Mouse (Mus musculus) mouse trophoblast stem cell (cell line): Measurements from ENCODE around the gene Aldh1b1.

Experiments used
- in situ Hi-C, 2 experiments: fragments of 300-500 bp; cut with MseI, MboI; formaldehyde crosslinking; loops; 2 replicates in 1 of 2; 3 replicates in 1 of 2; pipeline ENCODE4 v1.15.1; 2025

Gene Aldh1b1

DNA sequence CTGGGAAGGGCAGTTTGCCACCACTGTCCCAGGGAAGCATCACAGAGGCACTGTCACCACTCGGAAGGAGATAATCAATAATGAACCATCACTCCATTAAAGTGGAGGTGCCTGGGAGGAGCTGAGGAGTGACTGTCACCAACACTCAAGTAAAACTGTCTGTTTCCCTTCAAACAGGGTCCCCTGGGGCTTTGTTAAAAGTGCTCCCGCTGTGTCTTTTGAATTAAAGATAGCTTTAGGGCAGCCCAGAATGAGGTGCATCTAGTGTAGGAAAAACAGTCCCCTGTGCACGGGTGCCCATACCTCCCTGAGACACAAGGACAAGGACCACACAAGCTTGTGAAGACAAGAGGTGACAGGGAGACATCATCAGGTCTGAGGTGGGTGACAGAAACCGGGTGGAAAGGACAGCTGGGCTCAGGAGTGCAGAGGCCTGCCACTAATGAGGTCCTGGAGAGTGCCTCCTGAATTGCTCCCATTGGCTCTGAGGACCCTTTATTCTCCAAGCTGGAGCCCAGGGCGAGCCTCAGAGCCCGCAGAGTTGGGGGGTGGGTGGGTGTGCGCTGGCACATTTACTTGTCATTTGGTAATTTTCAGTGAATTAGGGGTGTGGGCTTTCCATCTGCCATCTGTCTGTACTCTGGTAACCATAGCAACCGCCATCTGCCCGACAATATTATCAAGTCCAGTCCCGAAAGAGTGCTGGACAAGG, 25.4 kb downstream of the Aldh1b1 start:
- in situ Hi-C loops, result loop anchor here in 1 of 2 experiments (25.0 kb wide), 1 partner anchor 412 kb away; the partner anchor contains the start of gene Slc25a51

DNA sequence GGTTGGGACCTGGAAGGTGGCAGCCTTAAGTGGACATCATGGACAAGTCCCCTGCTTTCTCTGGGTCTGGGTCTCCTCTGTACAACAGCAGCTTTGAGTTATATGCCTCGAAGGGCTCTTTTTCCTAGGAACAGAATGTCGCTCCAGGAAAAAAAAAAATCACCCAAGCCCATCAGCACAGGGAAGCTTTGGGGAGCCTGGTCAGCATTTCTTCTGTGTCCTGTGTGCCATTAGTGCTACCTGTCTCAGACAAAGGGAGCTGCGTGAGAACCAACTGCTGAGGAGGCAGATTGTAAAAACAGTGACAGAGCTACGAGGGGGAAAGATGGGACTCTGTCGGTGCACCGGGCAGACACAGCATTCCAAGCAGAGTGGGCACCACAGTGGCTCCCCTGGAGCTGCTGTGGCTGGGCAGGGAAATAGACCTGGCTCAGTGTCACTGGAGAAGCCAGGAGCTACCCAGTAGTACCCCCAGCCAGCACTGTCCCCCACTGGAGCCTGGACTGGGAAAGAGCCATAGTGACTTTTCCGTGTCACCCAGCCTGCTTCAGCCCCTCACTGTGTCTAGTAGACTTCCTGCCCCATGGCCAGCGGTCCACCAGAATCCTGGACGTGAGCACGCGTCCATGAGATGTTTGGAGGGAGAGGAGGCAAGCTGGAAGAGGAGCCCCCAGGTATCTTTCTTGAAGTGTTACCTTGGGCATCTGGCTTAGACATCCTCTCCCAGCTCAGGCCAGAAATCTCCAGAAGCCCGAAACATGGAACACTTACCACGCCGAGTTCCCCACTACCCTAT, 26.1 kb downstream of the Aldh1b1 start:
- in situ Hi-C loops, result loop anchor here in 1 of 2 experiments (25.0 kb wide), 1 partner anchor 413 kb away; the partner anchor contains the start of gene Slc25a51

DNA sequence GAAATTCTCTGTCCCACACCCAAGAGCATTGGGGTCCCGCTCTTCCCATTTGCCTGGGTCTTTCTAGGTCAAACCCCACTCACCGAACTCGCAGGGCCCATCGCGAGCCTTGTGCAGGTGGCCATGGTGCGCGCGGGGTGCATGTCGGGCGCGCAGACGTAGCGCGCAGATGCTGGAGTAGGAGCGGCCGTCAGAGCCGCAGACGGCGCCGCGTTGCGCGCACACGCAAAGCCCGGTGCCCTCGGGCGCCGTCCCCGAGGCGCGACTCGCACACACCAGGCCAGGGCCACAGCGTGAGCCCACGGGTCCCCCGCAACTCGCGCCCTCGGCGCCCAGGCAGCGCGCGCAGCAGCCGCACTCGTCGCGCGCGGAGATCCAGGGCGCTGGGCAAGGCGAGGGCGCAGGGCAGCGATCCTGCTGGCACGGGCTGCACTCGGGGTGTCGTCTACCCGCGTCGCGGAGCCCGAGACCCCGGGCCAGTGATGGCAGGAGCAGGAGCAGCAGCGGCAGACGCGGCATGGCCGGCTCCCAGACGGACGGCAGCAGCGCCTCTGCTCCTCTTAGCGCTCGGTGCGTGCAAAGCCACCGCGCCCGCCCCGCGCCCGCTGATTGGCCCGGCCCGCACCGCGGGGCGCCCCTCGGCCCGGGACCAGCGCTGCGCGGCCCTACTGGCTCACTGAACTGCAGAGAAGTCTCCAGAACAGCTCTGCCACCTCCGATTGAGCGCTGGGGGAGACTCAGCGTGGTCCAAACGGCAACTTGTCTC, 27.6 kb downstream of the Aldh1b1 start, which contains the start of gene Igfbpl1:
Igfbpl1 (minus strand) TSS at position 649 of the 766 bp plus-strand sequence.
- in situ Hi-C loops, result no loop called here

DNA sequence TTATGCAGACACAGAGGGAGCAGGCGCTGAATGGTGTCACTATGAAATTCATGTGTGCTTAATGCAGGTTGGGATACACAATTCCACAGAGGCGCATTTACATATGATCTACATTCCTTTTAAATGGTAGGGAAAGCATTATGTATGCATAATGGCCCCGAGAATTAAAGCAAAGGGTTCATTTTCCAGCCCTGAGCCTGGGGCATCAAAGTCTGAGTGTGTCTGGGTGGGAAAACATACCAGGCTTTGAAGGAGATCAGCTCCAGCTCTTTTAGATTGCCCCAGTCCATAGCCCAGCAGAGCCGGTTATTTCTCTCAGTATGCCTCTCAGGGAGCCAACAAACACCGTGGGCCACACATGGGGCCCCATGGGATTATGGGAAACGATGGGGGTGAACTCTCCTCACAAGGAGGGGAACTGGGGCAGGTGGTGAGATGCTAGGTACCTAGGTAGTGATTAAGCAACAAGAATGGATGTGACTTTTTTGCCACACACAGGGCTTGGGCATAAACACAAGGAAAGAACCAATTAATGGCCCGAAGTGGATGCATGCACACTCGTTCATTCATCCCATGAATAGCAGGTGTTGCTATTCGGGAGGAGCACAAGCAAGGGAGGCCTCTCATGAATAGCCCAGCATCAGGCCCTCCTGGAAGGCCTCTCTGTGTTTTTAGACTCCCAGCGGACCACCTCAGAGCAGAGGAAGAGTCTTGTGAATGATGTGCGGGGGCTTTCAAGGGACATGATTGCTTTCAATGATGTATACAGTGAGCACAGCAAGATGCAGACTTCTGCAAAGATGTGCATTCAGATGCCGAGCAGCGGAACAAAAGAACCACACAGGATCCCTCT, 31.3 kb downstream of the Aldh1b1 start:
- in situ Hi-C loops, result no loop called here

DNA sequence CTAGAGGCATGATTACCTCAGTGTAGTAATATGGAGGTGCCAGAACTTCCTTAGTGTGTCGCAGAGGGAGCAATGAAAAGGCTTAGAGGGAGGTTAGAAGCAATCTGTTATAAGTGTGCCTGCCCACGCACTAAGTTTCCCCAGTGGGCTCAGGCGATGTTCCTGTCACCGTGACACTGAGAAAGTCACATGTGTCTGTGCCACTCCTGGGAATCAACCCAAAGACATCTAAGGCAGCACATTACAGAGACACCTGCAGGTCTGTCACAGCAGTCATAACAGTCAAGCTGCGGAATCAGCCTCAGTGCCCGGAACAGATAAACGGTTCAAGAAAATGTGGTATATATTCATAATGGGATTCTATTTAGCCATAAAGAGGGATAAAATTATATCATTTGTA, 33.2 kb downstream of the Aldh1b1 start:
- in situ Hi-C loops, result no loop called here

DNA sequence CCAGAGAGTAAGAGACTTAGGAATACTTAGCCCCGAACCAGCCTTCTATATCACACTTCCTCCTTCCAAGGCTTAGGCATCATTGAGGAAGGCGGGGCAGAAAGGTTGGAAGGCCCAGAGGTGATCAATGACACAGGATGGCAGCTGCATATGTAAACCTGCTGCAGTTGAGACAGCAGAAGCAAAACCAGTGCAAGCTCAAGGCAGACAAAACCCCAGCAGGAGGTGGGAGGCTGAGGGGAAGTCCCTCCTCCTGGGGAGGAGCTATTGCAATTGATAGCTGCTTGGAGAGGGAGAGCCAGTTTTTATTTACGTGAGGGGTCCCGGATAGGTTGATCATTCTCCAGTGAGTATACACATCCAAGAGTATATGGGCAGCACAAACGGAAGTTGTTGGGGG, 34.6 kb downstream of the Aldh1b1 start:
- in situ Hi-C loops, result no loop called here

DNA sequence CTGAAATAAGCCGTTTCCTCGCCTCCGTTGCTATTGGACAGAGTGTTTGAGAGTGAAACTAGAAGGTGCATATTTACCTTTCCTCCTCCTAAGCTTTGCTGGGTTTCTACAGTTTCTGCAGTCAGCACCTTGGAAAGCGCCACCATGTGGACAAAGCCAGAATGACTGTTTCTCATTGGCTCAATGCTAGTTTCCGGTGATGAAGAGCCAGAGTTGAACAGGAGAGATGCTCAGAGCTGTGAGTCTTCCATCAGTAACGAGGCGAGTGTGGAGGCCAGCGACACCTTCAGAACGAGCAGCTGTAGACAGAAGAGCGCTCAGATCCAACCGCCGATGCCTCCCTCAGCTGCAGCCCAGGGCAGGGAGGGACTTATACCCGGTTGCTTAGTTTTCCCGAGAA, 45.5 kb downstream of the Aldh1b1 start:
- in situ Hi-C loops, result no loop called here

DNA sequence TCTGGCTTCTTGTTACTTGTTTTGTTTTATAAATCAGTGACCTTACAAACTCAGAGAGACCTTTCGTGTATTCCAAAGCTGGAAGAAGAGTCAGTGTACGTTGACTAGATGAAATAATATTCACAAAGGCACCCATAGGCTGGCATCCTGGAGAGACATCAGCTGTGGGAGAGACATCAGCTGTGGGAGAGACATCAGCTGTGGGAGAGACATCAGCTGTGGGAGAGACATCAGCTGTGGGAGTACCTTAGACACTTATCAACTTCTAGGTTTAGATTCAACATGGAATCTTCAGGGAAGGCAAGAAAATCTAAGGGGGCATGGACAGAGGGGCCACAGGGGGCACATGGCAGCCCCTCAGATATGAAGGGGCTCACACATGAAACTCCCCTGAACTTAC, 47.4 kb downstream of the Aldh1b1 start:
- in situ Hi-C loops, result no loop called here

DNA sequence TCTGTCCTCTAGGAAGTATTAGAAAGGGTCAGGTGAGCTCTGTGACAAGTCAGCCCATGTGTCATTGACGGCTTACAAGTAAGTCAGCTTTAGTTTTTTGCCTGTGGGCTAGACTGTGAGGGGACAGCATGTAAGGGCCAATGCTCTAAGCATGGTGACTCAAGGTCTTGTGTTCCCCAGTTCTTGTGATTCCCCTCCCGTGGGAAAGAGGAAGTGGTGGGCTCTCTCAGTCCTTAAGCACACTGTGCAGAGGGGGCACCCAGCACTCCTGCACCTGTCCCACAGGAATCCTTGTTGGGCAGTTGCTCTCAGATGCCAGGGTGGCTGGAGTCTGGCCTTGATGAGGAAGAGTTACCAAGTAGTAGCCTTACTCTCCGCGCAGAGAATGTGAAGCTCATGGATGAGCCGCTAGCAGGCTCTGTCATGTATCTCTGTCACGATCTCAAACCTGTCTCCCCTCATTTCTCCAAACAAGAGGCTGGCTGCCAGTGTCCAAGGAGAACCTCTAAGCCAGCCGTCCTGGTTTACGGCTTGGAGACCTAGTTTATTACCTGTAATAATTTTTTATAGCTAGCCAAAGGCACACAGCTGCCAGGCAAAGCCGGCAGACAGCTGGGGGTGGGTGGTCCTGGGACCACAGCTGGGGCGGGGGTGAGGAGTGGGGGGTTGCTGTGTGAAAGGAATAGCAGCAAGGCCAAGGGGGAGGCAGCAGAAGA, 49.4 kb downstream of the Aldh1b1 start, which contains the start of gene Stra6l:
Stra6l (plus strand) TSS at position 556 of the 716 bp plus-strand sequence.
- in situ Hi-C loops, result no loop called here

DNA sequence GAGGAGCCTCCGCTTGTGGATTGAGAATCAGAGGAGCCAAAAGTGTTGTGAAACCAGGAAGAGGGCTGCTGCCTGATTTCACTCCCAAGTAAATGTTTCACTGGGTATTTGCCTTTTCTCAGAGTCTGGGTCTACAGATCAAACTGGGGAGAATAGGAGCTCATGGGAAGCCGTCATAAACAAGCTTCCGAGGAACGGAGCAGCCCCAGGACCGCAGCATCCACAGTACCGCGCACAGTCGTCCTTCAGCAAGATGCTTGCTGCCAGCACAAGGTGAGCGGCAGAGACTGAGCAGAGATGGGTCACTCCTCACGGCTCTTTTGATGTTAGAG, 50.0 kb downstream of the Aldh1b1 start:
- in situ Hi-C loops, result no loop called here

DNA sequence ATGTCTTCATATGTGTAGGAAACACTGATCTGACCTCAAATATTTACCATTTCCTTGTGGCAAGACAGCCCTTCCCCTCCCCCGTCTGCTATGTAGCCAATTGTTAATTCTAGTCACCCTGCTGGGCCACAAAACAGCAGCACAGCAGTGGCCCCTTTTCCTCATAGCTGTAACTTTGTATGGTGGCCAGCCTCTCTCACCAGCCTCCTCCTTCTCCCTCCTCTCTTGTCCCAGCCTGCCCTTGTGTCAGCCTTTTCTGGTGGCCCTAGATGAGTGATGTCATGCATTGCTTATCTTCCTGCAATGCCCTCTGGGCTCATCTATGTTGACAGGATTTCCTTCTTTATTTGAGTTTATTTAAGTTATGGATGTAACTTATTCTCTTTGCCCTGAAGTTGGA, 50.6 kb downstream of the Aldh1b1 start:
- in situ Hi-C loops, result no loop called here

DNA sequence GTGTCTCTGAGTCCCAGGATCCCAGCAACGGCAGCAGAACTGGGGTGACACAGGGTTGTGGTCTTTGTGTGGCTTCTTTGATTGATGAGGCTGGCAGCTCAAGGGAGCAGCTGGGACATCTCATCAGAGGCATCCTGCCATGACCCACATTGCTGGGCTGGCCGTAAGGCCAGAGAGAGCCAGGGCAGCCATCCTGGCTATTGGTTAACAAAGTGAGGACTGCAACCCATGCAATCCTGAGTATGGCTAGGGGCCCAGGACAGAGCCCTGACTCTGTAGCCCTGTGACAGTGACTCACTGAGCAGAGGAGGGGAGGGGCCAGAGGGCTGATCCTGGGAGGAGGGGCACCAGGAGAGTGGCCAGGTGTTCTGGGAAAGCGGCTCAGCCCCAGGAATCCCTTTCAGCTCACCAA, 52.8 kb downstream of the Aldh1b1 start:
- in situ Hi-C loops, result no loop called here

DNA sequence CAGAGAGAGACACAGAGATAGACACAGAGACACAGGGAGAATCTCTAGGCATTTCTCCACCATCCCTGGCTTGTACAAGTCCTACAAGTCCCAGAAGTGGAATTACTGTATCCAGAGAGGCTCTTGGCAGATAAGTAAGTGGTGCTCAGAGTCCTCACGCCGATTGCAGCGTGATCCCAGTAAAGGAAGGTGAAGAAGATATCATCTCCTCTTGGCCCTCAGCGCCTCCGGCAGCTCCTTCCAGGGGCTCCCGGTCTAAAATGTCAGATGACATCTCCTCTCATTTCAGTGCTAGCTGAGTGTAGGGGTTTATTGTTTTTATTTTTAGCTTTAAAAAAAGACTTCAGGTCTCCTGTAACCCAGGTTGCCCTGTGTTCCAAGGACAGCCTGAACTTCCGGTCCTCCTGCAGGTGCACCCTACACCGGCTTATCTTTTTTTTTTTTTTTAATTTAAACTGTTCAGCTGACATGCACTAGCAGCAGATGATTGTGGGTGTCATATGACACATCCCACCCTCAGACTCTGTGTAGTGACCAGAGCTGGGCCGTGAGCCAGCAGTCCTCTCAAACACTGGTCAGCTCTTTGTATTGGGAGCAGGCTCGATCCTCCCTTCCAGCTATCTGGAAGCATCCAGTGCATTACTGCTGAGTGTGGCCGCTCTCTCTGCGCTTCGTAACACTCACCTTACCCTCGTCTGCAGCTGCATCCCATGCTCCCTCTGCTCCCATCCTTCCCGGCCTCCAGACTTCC, 54.8 kb downstream of the Aldh1b1 start:
- in situ Hi-C loops, result no loop called here
